ENCODE assay signal across 18 mouse cellular contexts in the genomic region with DNA sequence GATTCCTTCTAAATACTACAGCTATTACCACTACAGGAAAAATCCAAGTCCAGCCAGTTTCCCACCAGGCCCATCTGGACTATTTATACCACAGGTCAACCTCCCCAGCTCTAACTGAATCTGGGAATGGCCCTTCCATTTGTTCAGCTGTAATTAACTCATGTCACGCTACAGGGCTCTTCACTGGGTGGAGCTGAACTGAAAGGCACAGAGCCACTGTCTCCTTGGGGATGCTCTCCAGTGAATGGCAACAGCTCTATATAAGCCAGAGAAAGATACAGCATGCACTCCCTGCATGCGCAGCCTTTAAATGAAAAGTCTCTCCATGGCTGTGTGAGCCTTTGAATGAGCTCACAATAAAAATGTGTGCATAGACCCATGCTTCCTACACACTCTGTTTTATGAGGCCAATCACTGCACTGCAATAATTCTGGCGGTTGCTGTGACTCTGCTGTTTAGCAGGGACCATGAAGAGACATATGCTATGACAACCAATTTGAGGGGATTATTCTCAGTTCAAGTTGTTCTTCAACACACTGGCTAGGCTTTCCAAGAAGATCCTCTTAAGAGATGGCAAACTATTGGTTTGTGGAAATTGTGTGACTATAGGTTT.
DNase-seq lines count a peak whose midpoint lies in the region; ATAC-seq lines count a peak whose summit lies in the region.
"Had no signal": no experiment of that assay in that cellular context is flagged by ENCODE, and none has a peak within 500 bp of the region (broad histone marks: within the 10 kb centered on the region; RNA-seq: fewer than 3 reads in every experiment).

No protein-coding gene starts in this region.

- no peaks in the 10 kb centered on the region for H3K4me1 ChIP-seq in forebrain, embryonic 12.5 days
- H3K4me1 ChIP-seq in hindbrain, embryonic 14.5 days (replicated peaks; ENCODE audit: control insufficient read depth, insufficient read depth, low read length) = 0 out of 2 replicates have a peak, but pooled peaks cover 4% of the 10 kb centered on the region
- no peaks in the 10 kb centered on the region for H3K4me1 ChIP-seq in midbrain, embryonic 15.5 days
- H3K4me1 ChIP-seq: limb, embryonic 12.5 days; liver, embryonic 15.5 days had no signal

- WGBS in forebrain, embryonic 12.5 days = 57% methylated on average over 3 of the region's 3 CpGs
- 26% methylated on average over 3 of the region's 3 CpGs for WGBS in hindbrain, embryonic 14.5 days
- 38% methylated on average over 3 of the region's 3 CpGs for WGBS in midbrain, embryonic 15.5 days

- no peaks in the 10 kb centered on the region for H3K27me3 ChIP-seq in forebrain, embryonic 12.5 days
- no peaks in the 10 kb centered on the region for H3K27me3 ChIP-seq in hindbrain, embryonic 14.5 days (ENCODE audit: control insufficient read depth, insufficient read depth, low read length)
- H3K27me3 ChIP-seq in midbrain, embryonic 15.5 days (replicated peaks) = no peaks in the 10 kb centered on the region
- H3K27me3 ChIP-seq: CH12.LX; limb, embryonic 12.5 days; liver, embryonic 15.5 days had no signal

- no peak overlapping the region for H3K4me2 ChIP-seq in forebrain, embryonic 12.5 days
- H3K4me2 ChIP-seq in hindbrain, embryonic 14.5 days (replicated peaks) = no peak overlapping the region
- H3K4me2 ChIP-seq in midbrain, embryonic 15.5 days = no peak overlapping the region
- H3K4me2 ChIP-seq: limb, embryonic 12.5 days; liver, embryonic 15.5 days had no signal

- ATAC-seq in forebrain, embryonic 12.5 days (ENCODE audit: low FRiP score) = peak; percentile 84
- ATAC-seq in hindbrain, embryonic 14.5 days (ENCODE audit: low FRiP score) = peak; percentile 95
- peak; percentile 84 for ATAC-seq in midbrain, embryonic 15.5 days (replicated peaks)
- ATAC-seq: intestine, postnatal 0 days had no signal

- H3K9me3 ChIP-seq in forebrain, embryonic 12.5 days = no peaks in the 10 kb centered on the region
- H3K9me3 ChIP-seq in hindbrain, embryonic 14.5 days (ENCODE audit: control insufficient read depth, low read length) = no peaks in the 10 kb centered on the region
- H3K9me3 ChIP-seq in midbrain, embryonic 15.5 days = no peaks in the 10 kb centered on the region
- H3K9me3 ChIP-seq: limb, embryonic 12.5 days; liver, embryonic 15.5 days had no signal

- H3K27ac ChIP-seq in forebrain, embryonic 12.5 days = no peak overlapping the region
- no peak overlapping the region for H3K27ac ChIP-seq in hindbrain, embryonic 14.5 days
- no peak overlapping the region for H3K27ac ChIP-seq in midbrain, embryonic 15.5 days
- H3K27ac ChIP-seq: heart, adult 2 months; limb, embryonic 12.5 days; liver, embryonic 15.5 days had no signal

- no peak overlapping the region for H3K4me3 ChIP-seq in forebrain, embryonic 12.5 days (replicated peaks)
- H3K4me3 ChIP-seq in hindbrain, embryonic 14.5 days (replicated peaks; ENCODE audit: low read length) = no peak overlapping the region
- no peak overlapping the region for H3K4me3 ChIP-seq in midbrain, embryonic 15.5 days
- H3K4me3 ChIP-seq: heart, adult 2 months; limb, embryonic 12.5 days; liver, embryonic 15.5 days had no signal

- H3K36me3 ChIP-seq in forebrain, embryonic 12.5 days (replicated peaks) = no peaks in the 10 kb centered on the region
- no peaks in the 10 kb centered on the region for H3K36me3 ChIP-seq in hindbrain, embryonic 14.5 days (replicated peaks; ENCODE audit: control insufficient read depth, insufficient read depth)
- H3K36me3 ChIP-seq in midbrain, embryonic 15.5 days (replicated peaks) = no peaks in the 10 kb centered on the region
- H3K36me3 ChIP-seq: limb, embryonic 12.5 days; liver, embryonic 15.5 days had no signal

- peak; percentile 33 to 54 for DNase-seq in cerebellum, postnatal 10 days
- DNase-seq in cerebellum, adult 9-11 months = no peak
- peak; percentile 46 for DNase-seq in hindbrain, embryonic 14.5 days (ENCODE audit: low spot score)
- DNase-seq in retina, postnatal 1 day = no peak
- no peak for DNase-seq in cerebellum, adult 8-10 months
- no peak for DNase-seq in heart, adult 9 months (ENCODE audit: low spot score in 2 of 2)
- DNase-seq: cerebellum, postnatal 25 days; heart, adult 2 months; heart, postnatal 10 days; kidney, postnatal 4 days; lung, postnatal 14 days; right cerebral cortex, postnatal 4 days had no signal

- no peak overlapping the region for H3K9ac ChIP-seq in forebrain, embryonic 12.5 days
- no peak overlapping the region for H3K9ac ChIP-seq in hindbrain, embryonic 14.5 days
- H3K9ac ChIP-seq in midbrain, embryonic 15.5 days = no peak overlapping the region
- H3K9ac ChIP-seq: limb, embryonic 12.5 days; liver, embryonic 15.5 days had no signal

Comparison
In these comparisons a context has a peak if more than half of its experiments do, and no peak if none do; other contexts are left out.
1. DNase-seq: peak in cerebellum, postnatal 10 days (2 of 2) and hindbrain, embryonic 14.5 days (single experiment); none in cerebellum, adult 9-11 months (single experiment), retina, postnatal 1 day (single experiment), cerebellum, adult 8-10 months (single experiment) and heart, adult 9 months (0 of 2).
2. Peak in every context shown above with its lines, with median percentiles within 50 percentile points of each other: ATAC-seq.